Mouse (Mus musculus) testis, adult 2 months (tissue): ENCODE measurements around the gene Cnot10.

Source experiments
- CTCF ChIP-seq: fragments of 200-500 bp; IDR thresholded peaks from 2 replicates; pipeline ENCODE4 v1.5.1; 2012; ENCODE audit warnings: low read depth, mild to moderate bottlenecking, inconsistent platforms, low read length, moderate library complexity; ENCODE audit not compliant: control insufficient read depth, insufficient read depth, insufficient replicate concordance
- POLR2A ChIP-seq: fragments of 200-500 bp; IDR thresholded peaks from 2 replicates; pipeline ENCODE4 v1.6.1; 2012; ENCODE audit warnings: low read depth, mild to moderate bottlenecking, inconsistent platforms, low read length, moderate library complexity; ENCODE audit not compliant: control insufficient read depth

DNA sequence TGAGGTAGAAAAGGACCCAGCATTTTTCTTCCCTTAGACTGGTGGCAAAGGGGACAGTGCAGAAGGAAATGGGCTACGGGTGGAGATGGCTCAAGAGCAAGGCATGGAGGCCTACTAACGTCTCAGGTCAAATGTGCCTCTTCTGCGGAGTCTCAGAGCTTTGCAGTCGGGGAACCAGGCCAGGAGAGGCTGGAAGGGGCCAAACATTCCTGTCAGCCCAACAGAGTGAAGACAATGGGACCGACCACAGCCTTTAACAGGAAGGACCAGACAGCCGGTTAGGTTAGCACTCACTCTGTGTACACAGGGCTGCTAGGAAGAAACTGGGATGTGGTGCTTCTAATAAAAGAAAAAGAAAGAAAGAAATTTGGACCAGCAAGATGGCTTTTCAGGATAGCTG, 90.0 kb downstream of the Cnot10 start:
- TF ChIP-seq CTCF, result no peak
- TF ChIP-seq POLR2A, result no peak
